Mouse (Mus musculus) small intestine, adult 2 months (tissue): ENCODE measurements around the gene Pou2f2. TPM values are rescaled to one million over a fixed set of nuclear protein-coding genes. Genes with fewer than 3 reads are reported as not detected.
A peak's percentile ranks its signal among the peaks of the same experiment; 100 is the strongest.

Experiments used
- H3K27ac ChIP-seq: fragments of 200-500 bp; 2 replicates; pipeline ENCODE4 v1.5.1; 2012; ENCODE audit warnings: low read depth, low read length, control low read depth, inconsistent platforms; ENCODE audit not compliant: insufficient read depth
- H3K27me3 ChIP-seq: fragments of 200-500 bp; 2 replicates; pipeline ENCODE4 v1.6.1; 2012; ENCODE audit warnings: mild to moderate bottlenecking, moderate library complexity, low read length, inconsistent platforms; ENCODE audit not compliant: control insufficient read depth, insufficient read depth
- H3K36me3 ChIP-seq: fragments of 200-500 bp; 2 replicates; pipeline ENCODE4 v1.6.1; 2012; ENCODE audit warnings: mild to moderate bottlenecking, low read length, control low read depth, inconsistent platforms; ENCODE audit not compliant: control insufficient read depth, insufficient read depth
- H3K4me1 ChIP-seq: fragments of 200-500 bp; 2 replicates; pipeline ENCODE4 v1.6.1; 2012; ENCODE audit warnings: low read length, inconsistent platforms, mixed read lengths; ENCODE audit not compliant: control insufficient read depth, insufficient read depth, insufficient read length
- H3K4me3 ChIP-seq: fragments of 200-500 bp; 2 replicates; pipeline ENCODE4 v1.5.1; 2012; ENCODE audit warnings: low read depth, mild to moderate bottlenecking, control low read depth, inconsistent platforms, low read length, moderate library complexity
- CTCF ChIP-seq: fragments of 200-500 bp; IDR thresholded peaks from 2 replicates; pipeline ENCODE4 v1.5.1; 2012; ENCODE audit warnings: low read depth, mild to moderate bottlenecking, control low read depth, inconsistent platforms, low read length, moderate library complexity, mixed read lengths; ENCODE audit not compliant: insufficient replicate concordance, insufficient read length; ENCODE audit errors: extremely low read depth
- POLR2A ChIP-seq: fragments of 200-500 bp; IDR thresholded peaks from 2 replicates; pipeline ENCODE4 v1.6.1; 2012; ENCODE audit warnings: low read depth, mild to moderate bottlenecking, control low read depth, inconsistent platforms, low read length, moderate library complexity
- WGBS: fragments of 180-500 bp; shearing (Covaris S2); methylation state at CpG from one replicate; pipeline ENCODE4 v1.1.7; 2018; 5-methylcytosine and 5-hydroxymethylcytosine counted together
- polyA plus RNA-seq: library from polyadenylated mRNA; depleted of rRNA; stranded (reverse); fragments of >200 nt; gene quantifications from 2 replicates; pipeline ENCODE4 v1.2.3, GENCODE M21; 2012

Gene Pou2f2
- polyA plus RNA-seq, 1 experiment, result 6.9 TPM

DNA sequence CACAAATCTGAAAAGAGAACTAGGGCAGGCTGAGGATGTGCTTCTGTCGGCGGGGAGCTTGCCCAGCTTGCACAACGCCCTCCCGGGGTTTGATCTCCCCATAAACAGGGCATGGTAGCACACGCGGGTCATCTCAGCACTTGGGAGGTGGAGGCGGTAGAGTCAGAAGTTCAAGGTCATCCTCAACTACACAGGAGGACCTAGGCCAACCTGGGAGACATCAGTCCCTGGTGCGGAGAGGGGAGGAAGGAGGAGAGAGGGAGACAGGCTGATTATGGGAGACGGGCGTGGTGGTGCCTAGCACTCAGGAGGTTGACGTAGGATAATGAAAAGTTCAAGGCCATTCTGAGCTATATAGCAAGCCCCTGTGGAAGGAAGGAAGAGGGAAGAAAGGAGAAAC is 11.3 kb upstream of the Pou2f2 start:
- TF ChIP-seq CTCF (no peak), POLR2A (no peak)
- Histone ChIP-seq H3K4me1 (no peaks in the 10 kb centered on the region), H3K27me3 (no peaks in the 10 kb centered on the region), H3K4me3 (no peak overlapping the region), H3K27ac (no peak overlapping the region), H3K36me3 (no peaks in the 10 kb centered on the region)
- WGBS, result 61% methylated on average over 11 of the region's 11 CpGs

DNA sequence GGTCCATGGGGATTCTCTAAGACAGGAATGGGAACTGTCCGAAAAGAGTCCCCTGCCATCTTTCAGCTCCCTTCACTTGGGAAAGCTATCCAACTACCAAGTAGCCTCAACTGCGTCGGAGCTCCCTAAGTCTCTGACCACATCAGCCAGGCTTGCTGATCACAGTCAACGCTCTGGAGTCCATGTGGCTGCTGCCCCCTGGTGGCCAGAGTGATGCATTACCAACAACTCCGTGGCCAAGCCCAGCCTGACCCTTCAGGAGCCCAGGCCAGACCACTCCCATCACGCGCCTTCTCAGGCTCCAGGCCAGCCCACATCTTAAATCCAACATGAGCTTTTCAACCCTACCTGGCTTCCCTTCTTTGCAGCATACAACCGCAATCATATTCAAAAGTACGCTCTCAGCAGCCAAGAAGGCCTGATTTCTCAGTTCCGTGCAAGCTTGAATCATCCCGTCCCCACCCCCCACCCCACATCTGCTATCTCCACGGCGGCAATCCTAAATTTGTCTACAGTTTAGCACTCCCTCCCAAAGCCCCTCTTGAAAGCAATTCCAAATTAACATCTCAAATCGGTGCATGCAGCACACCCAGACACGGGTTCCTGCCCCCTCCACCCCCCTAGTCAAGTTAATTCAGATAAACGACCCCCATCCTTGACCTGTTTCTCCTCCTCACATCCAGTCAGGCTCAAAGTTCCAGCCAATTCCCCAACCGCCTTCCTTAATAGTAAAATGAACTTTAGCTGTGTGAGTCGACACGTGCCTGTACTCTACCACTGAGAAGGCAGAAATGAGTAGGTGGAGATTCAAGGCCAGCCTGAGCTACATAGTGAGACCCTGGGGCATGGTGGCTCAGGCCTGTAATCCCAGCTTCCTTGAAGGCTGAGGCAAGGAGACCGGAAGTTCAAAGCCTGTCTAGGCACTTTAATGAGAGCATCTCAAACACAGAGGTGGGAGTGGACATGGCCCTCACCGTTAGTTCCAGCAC is 8.4 kb upstream of the Pou2f2 start:
- Histone ChIP-seq H3K4me1 (no peaks in the 10 kb centered on the region), H3K4me3 (no peak overlapping the region), H3K27ac (no peak overlapping the region), H3K27me3 (peaks cover 2% of the 10 kb centered on the region; the same call in 1 of the 2 replicates), H3K36me3 (no peaks in the 10 kb centered on the region)
- TF ChIP-seq POLR2A (no peak), CTCF (peak; percentile 92; the same call in 1 of the 2 replicates)
- 31% methylated on average over 21 of the region's 21 CpGs for WGBS

DNA sequence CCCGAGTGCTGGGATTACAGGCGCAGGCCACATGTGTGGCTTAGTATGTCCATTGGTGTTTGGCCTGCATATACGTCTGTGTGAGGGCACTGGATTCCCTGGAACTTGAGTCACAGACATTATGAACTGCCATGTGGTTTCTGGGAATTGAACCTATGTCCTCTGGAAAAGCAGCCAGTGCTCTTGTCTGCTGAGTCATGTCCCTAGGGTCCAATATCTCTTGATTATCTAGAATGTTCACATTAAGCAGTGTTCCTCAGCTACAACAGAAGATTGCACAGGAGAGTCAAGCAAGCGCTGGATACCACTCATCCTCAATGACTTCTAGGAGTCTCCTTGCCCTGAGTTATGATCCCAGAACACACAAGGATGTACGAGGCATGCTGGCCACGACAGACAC is 4.6 kb upstream of the Pou2f2 start:
- WGBS, result 71% methylated on average over 6 of the region's 6 CpGs
- TF ChIP-seq CTCF (no peak), POLR2A (no peak)
- H3K4me1 ChIP-seq, result peaks cover 1% of the 10 kb centered on the region

DNA sequence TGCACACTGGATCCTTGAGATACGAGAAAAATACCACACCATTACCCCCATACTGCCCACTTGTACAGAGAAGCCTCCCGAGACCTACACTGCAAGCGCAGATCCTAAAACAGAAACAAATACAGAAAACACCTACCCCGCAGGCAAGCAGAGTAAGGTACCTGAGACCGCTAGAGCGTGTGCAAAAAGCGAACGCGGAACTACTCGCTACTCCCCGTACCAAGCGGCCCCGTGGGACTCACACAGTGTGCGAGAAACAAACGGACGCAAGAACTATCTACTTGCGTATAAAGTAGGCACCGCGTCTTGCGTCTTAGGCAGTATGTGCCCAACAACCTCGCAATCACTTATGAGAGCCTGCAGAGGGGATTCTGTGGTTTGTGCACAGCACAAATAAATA is 2.3 kb upstream of the Pou2f2 start:
- H3K4me3 ChIP-seq, result peak overlapping the region; percentile 6; the same call in 1 of the 2 replicates
- H3K36me3 ChIP-seq, result no peaks in the 10 kb centered on the region
- H3K27ac ChIP-seq, result no peak overlapping the region
- TF ChIP-seq CTCF (no peak), POLR2A (no peak)
- 12% methylated on average over 21 of the region's 21 CpGs for WGBS
- H3K27me3 ChIP-seq, result peaks cover 56% of the 10 kb centered on the region
- H3K4me1 ChIP-seq, result peaks cover 5% of the 10 kb centered on the region

More for the DNA sequence above, 4.6 kb upstream of the Pou2f2 start:
- Histone ChIP-seq H3K4me3 (no peak overlapping the region), H3K36me3 (no peaks in the 10 kb centered on the region), H3K27me3 (peaks cover 35% of the 10 kb centered on the region), H3K27ac (no peak overlapping the region)

DNA sequence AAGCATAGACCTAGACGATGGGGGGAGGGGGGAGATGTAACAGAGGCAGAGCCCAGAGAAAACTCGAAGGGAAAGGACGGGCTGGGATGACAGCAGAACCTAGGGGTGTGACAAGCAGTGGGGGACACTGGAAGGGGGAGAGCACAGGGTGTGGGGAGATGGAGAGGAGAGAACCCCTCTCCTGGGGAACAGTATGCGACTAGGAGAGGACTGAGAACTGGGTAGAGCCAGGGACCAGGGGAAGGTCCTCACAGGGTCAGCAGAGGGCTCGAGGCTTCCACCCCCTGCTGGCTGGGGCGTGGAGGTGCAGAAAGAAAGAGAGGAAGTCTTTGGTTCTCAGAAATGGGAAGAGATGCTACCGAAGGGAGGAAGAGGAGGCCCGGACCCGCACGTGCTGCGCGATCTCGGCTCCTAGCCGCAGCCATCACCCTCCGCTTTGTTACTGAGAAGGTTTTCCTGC is 1.8 kb upstream of the Pou2f2 start:
- Histone ChIP-seq H3K27ac (no peak overlapping the region), H3K4me3 (peak overlapping the region; percentile 6; the same call in 1 of the 2 replicates), H3K36me3 (no peaks in the 10 kb centered on the region), H3K27me3 (peaks cover 59% of the 10 kb centered on the region), H3K4me1 (peaks cover 5% of the 10 kb centered on the region)
- WGBS, result 3% methylated on average over 15 of the region's 15 CpGs
- peak; percentile 72; the same call in 1 of the 2 replicates for TF ChIP-seq CTCF
- no peak; the same call in 1 of the 2 replicates for TF ChIP-seq POLR2A

DNA sequence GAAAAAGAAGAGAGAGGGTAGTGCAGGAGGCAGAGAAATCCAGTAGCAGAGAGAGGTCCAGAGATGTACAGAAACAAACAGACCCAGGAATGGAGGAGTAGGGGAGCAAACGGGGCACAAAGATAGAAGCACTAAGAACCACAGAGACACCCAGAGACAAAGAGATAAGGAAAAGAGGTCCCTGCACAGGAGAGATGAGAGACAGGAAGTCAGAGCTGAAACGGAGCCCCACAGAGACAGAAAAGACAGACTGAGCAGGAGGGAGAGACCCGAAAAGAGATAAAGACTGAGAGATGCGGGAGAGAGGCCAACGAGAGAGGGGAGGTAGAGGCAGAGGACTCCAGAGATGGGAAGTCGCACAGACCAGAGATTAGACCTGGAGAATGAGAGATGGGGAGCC is 986 bp upstream of the Pou2f2 start:
- Histone ChIP-seq H3K27ac (no peak overlapping the region), H3K4me3 (no peak overlapping the region), H3K36me3 (no peaks in the 10 kb centered on the region), H3K4me1 (peaks cover 5% of the 10 kb centered on the region), H3K27me3 (peaks cover 61% of the 10 kb centered on the region)
- 14% methylated on average over 6 of the region's 6 CpGs for WGBS
- TF ChIP-seq CTCF (no peak), POLR2A (no peak)
